Mouse (Mus musculus) thymus, adult 2 months (tissue): Measurements from ENCODE around the gene Gm42906.

ENCODE experiments used
- CTCF ChIP-seq: fragments of 200-500 bp; IDR thresholded peaks from 2 replicates; pipeline ENCODE4 v1.5.1; 2012; ENCODE audit warnings: mild to moderate bottlenecking, control low read depth, low read length, moderate library complexity, borderline replicate concordance; ENCODE audit not compliant: control insufficient read depth, poor library complexity, insufficient read depth; ENCODE audit errors: extremely low read depth
- POLR2A ChIP-seq: fragments of 200-500 bp; IDR thresholded peaks from 2 replicates; pipeline ENCODE4 v1.6.1; 2012; ENCODE audit warnings: mild to moderate bottlenecking, low read length, control low read depth, moderate library complexity; ENCODE audit not compliant: control insufficient read depth, poor library complexity, insufficient read depth; ENCODE audit errors: extremely low read depth

GRCm38 (mm10) chr5:151218689-151219115 lies 209.3 kb downstream of the Gm42906 start:
- no peak for TF ChIP-seq CTCF
- no peak for TF ChIP-seq POLR2A
